In genomic region chr10:87485721-87486620, GRCm38 (mm10) we compare ENCODE assay signal across 8 mouse cellular contexts. TPM values are rescaled to one million over a fixed set of nuclear protein-coding genes. Genes with fewer than 3 reads are reported as not detected.
DNase-seq lines count a peak whose midpoint lies in the region; ATAC-seq and TF ChIP-seq lines count a peak whose summit lies in the region.

No protein-coding gene starts in this region.

- intact Hi-C loops in gastrocnemius, adult 2 months (cut with DNase I) = no loop called here

- under 1% methylated on average over 33 of the region's 33 CpGs for WGBS in hindbrain, embryonic 15.5 days
- WGBS in limb, embryonic 10.5 days = under 1% methylated on average over 33 of the region's 33 CpGs

- H3K4me1 ChIP-seq in hindbrain, embryonic 15.5 days (replicated peaks) = peaks cover 59% of the 10 kb centered on the region
- peaks cover 31% of the 10 kb centered on the region for H3K4me1 ChIP-seq in limb, embryonic 10.5 days

- H3K9ac ChIP-seq in hindbrain, embryonic 15.5 days = peak overlapping the region; percentile 46

- no peak for TF ChIP-seq CTCF in gastrocnemius, adult 2 months (IDR thresholded peaks at IDR 0.05)

- ATAC-seq in cerebellum, adult (ENCODE audit: insufficient number of reproducible peaks, low FRiP score, low TSS enrichment) = peak; percentile 43; the same call in 1 of the 2 replicates
- peak; percentile 83 for ATAC-seq in hindbrain, embryonic 15.5 days (ENCODE audit: low FRiP score, low read depth)

- H3K4me3 ChIP-seq in hindbrain, embryonic 15.5 days = peak overlapping the region; percentile 42
- peak overlapping the region; percentile 39 for H3K4me3 ChIP-seq in limb, embryonic 10.5 days
- no peak overlapping the region for H3K4me3 ChIP-seq in gastrocnemius, adult 2 months

- peak overlapping the region; percentile 75 for H3K27ac ChIP-seq in hindbrain, embryonic 15.5 days (replicated peaks)
- no peak overlapping the region for H3K27ac ChIP-seq in limb, embryonic 10.5 days
- no peak overlapping the region for H3K27ac ChIP-seq in gastrocnemius, adult 2 months

- H3K4me2 ChIP-seq in hindbrain, embryonic 15.5 days = peak overlapping the region; percentile 90

- H3K36me3 ChIP-seq in hindbrain, embryonic 15.5 days = no peaks in the 10 kb centered on the region
- no peaks in the 10 kb centered on the region for H3K36me3 ChIP-seq in limb, embryonic 10.5 days

- H3K27me3 ChIP-seq in hindbrain, embryonic 15.5 days = no peaks in the 10 kb centered on the region
- H3K27me3 ChIP-seq in limb, embryonic 10.5 days (ENCODE audit: low read depth, poor library complexity, severe bottlenecking) = peaks cover 81% of the 10 kb centered on the region

- no peaks in the 10 kb centered on the region for H3K9me3 ChIP-seq in hindbrain, embryonic 15.5 days
- H3K9me3 ChIP-seq in limb, embryonic 10.5 days (replicated peaks) = no peaks in the 10 kb centered on the region

- DNase-seq in cerebellum, adult 9-10 months = no peak
- peak; percentile 52 to 61 for DNase-seq in cerebellum, postnatal 14 days
- peak; percentile 57 for DNase-seq in limb, embryonic 10.5 days (ENCODE audit: low spot score)
- DNase-seq in retina, embryonic 14.5 days (ENCODE audit: low spot score) = peak; percentile 72
- no peak for DNase-seq in spleen, postnatal 10 days (ENCODE audit: low spot score in 2 of 2)
- no peak for DNase-seq in gastrocnemius, adult 2 months

RNA-seq across cellular contexts. Expression of gene Ascl1, which starts 7.5 kb away (rescaled TPM):
- polyA plus RNA-seq in hindbrain, embryonic 15.5 days (2015; fragmentation: Nextera tagmentation; extraction: Ambion mirVana) = 11.1 and 14.2 TPM in 2 replicates
- 0.14 and 0.15 TPM in 2 replicates for polyA plus RNA-seq in limb, embryonic 10.5 days (2016; fragmentation: Nextera tagmentation; extraction: Ambion mirVana)
- not detected for total RNA-seq in gastrocnemius, adult 2 months (2021)

RNA-seq across cellular contexts. Expression of gene Pah, which starts 35.6 kb away (rescaled TPM):
- polyA plus RNA-seq in hindbrain, embryonic 15.5 days (2015; fragmentation: Nextera tagmentation; extraction: Ambion mirVana) = not detected in 2 replicates
- polyA plus RNA-seq in limb, embryonic 10.5 days (2016; fragmentation: Nextera tagmentation; extraction: Ambion mirVana) = not detected in 2 replicates
- total RNA-seq in gastrocnemius, adult 2 months (2021) = not detected

Comparison
In these comparisons a context has a peak if more than half of its experiments do, and no peak if none do; other contexts are left out.
1. DNase-seq: peak in cerebellum, postnatal 14 days (2 of 2), limb, embryonic 10.5 days (single experiment) and retina, embryonic 14.5 days (single experiment); none in cerebellum, adult 9-10 months (single experiment), spleen, postnatal 10 days (0 of 2) and gastrocnemius, adult 2 months (single experiment).
2. RNA of gene Ascl1, which starts 7.5 kb away (polyA plus RNA-seq): 11.1 to 14.2 TPM in hindbrain, embryonic 15.5 days; 0.14 to 0.15 TPM in limb, embryonic 10.5 days; every median in the first group is over 10 times any median in the second.